Mouse (Mus musculus) frontal cortex, postnatal 10 days (tissue): ENCODE data around the gene Slc29a1.
A peak's percentile ranks its signal among the peaks of the same experiment; 100 is the strongest.

Experiments
- DNase-seq, 2 experiments: peaks; one replicate each; pipeline ENCODE4 v3.0.0; 2022; ENCODE audit warnings: low spot score in 2 of 2, mixed read lengths in 1 of 2

Slc29a1 gene

DNA sequence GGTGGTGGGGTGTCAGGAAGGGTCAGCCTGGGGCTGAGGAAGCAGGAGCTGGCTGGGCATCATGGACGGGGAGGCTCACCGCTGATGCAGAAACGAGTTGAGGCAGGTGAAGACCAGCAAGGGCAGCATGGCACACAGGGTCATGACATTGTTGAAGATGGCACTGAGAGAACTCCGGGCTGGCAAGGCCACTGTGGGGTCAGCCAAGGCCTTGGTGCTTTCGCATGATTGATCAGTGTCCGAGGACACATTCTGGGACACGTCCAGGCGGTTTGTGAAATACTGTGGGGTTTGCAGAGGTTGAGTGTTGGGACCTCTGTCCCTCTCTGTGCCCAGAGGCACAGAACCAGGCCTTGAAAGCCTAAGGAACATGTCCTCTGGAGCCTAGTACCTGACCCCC, 9.6 kb downstream of the Slc29a1 start:
- DNase-seq: no peak

- no peak for DNase-seq
Measured at GRCm38 (mm10) chr17:45589236-45589635, 10.2 kb downstream of the Slc29a1 start.

DNA sequence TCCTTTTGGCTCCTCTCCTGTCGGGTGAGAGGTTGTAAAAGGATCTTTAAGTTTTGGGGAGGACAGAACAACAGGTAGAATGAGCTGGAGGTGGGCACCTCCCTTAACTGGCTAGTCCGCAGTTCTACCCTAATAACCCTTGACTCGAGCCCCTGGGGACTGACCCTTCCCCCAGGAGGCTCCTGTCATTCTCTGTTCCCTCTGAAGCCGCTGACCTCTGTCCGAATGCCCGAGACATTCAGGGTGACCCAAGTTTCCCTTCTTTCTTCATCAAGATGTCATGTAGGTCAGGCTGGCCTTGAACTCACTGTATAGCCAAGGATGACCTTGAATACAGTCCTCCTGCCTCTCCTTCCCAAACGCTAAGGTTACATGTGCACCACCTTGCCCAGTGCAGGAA, 11.0 kb downstream of the Slc29a1 start:
- no peak for DNase-seq

- no peak for DNase-seq
Measured at GRCm38 (mm10) chr17:45586449-45586837, 13.0 kb downstream of the Slc29a1 start.

- DNase-seq: no peak
Measured at GRCm38 (mm10) chr17:45585725-45586448, 13.5 kb downstream of the Slc29a1 start.

GRCm38 (mm10) chr17:45584939-45585678, 14.3 kb downstream of the Slc29a1 start:
- peak; percentile 73 to 79 for DNase-seq

- peak; percentile 78 to 81 for DNase-seq
Measured at GRCm38 (mm10) chr17:45584096-45584896, 15.1 kb downstream of the Slc29a1 start.

DNA sequence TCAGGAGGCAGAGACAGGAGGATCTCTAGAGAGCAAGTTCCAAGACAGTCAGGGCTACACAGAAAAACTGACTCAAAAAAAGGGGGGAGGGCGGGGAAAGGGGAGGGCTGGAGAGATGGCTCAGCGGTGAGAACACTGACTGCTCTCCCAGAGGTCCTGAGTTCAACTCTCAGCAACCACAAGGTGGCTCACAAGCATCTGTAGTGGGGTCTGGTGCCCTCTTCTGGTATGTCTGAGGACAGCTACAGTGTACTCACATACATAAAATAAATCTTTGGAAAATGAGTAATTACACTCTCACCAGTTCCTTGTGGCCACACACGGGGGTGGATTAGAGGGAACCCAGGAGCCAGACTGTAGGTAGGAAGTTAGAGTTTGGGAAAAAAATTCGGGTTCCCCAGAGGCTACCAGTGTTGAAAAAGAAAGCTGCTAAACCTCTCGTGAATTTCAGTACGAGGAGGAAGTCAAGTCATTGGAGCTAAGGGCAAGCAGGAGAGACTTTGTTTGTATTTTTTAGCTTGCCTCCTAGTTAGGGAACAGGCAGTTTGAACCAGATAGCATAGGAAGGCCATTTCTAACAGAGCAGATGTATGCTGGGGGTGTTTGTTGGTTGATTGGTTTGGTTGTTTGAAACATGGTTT, 16.6 kb downstream of the Slc29a1 start:
- DNase-seq: no peak

GRCm38 (mm10) chr17:45582188-45582587, 17.2 kb downstream of the Slc29a1 start:
- DNase-seq: no peak

GRCm38 (mm10) chr17:45581567-45581983, 17.8 kb downstream of the Slc29a1 start:
- DNase-seq: peak in 1 of 2 experiments; percentile 62

GRCm38 (mm10) chr17:45580958-45581477, 18.4 kb downstream of the Slc29a1 start:
- no peak for DNase-seq

GRCm38 (mm10) chr17:45579554-45579953, 19.9 kb downstream of the Slc29a1 start:
- DNase-seq: no peak

GRCm38 (mm10) chr17:45578843-45579242, 20.6 kb downstream of the Slc29a1 start:
- DNase-seq: no peak

DNA sequence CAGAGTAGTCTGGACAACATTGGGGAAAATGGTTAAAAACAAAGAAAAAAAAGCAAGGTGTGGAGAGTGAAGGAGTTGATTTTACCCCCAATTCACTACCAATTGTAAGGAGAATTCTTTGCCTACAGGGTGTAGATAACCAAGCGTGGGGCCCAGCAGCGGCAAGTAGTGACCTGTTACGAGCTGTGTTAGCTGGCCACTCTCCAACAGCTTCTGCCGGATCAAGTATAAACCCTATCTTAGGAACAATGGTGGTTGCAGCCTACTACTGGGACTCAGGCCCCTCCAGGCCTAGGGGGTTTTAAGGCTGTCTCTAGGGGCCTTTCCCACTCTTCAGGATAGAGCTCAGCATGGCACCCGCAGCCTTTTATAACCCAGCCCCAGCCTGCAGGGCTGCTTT, 21.2 kb downstream of the Slc29a1 start:
- DNase-seq: no peak

DNA sequence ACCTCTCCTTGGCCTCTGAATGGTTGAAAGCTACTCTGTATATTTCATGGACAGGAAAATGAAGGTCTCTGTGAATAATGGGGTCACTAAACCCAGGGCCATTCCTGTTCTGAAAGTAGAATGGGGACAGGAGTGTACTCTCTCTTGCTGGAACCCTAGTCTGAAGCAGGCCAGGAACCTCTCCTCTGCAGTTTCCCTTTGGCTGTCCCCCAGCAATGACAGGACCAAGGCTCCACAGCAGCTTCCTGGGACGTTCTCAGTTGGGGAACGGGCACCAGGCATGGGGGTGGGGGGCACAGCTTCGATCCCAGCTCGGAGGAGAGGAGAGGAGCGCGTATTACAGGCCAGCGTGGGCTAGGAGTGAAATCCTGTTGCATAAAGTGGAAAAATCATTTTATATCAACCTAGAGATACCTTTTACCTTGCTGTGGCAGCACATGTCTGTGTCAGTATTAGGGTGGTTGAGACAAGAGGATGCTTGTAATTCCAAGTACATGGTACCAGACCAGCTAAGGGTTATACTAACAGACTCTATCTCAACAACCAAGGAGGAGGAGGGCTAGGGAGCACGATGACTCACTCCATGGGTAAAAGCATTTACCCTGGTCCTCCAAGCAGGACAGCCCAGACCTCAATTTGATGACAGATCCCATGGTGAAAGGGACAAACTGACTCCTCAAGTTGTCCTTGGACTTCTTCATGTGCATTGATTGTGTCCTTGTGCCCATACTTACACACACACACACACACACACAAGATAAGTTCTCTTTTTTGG, 24.1 kb downstream of the Slc29a1 start:
- no peak for DNase-seq

- DNase-seq: peak; percentile 79 to 83
Measured at GRCm38 (mm10) chr17:45574129-45574761, 25.2 kb downstream of the Slc29a1 start.

GRCm38 (mm10) chr17:45573780-45574123, 25.7 kb downstream of the Slc29a1 start:
- DNase-seq: peak; percentile 95 to 97

DNA sequence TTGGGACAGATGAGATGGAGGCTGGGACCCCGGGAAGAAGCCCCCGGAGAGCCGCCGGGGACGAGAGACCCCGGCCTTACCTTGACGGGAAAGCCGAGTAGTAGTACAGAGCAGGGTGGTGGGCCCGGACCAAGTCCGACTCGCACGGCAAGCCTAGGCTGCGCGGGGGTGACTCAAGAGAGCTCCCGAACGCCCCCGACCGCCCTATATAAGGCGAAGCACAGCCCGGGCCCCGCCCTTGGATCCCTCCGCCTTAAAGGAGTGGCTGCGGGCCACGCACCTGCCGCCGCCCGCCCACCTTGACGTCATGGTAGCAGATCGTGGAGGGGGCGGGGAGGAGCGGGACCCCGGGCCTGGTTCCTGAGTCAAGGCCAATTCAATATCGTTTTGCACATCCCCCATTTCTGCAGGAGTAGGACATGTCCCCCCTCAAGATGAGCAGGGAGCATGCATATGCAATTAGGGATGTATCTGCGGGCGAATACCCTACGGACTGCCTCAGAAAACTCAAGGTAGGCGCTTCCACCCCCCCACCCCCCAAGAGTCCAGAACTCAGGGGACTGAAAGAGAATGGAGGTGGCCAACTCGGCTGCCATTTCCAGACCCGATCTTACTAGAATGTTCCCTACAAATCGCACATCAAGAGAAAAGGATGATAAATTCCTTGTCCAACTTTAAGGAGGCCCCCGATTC, 26.2 kb downstream of the Slc29a1 start, which contains the start of gene Hsp90ab1:
Hsp90ab1 (minus strand) TSS at position 185 of the 693 bp plus-strand sequence.
- DNase-seq: peak; percentile 99
